Mouse (Mus musculus) common myeloid progenitor, adult 5-6 weeks (primary cell): ENCODE results near the gene Nsd1. TPM values are rescaled to one million over a fixed set of nuclear protein-coding genes. Genes with fewer than 3 reads are reported as not detected.

Experiments
- total RNA-seq: library from RNA; stranded (forward); fragments of 200-1000, 187-1606 nt; gene quantifications from 2 replicates; pipeline ENCODE4 v1.2.3, GENCODE M21; 2017

Gene Nsd1
- total RNA-seq, 1 experiment from 2014 or later: 124 TPM

Other genes starting within 250 kb of the Nsd1 start
- gene Hk3, start 188.4 kb upstream of the Nsd1 start, total RNA-seq: 42.4 and 54.0 TPM in 2 replicates
- 57.7 and 74.5 TPM in 2 replicates for gene Uimc1, start 109.5 kb upstream of the Nsd1 start, total RNA-seq
- gene Zfp346, start 104.5 kb upstream of the Nsd1 start, total RNA-seq: 13.2 and 14.7 TPM in 2 replicates
- gene Gm17617, start 76.2 kb upstream of the Nsd1 start, total RNA-seq: not detected in 2 replicates
- not detected in 2 replicates for gene Fgfr4, start 57.1 kb upstream of the Nsd1 start, total RNA-seq
- 83.2 and 93.3 TPM in 2 replicates for gene Prelid1, start 110.7 kb downstream of the Nsd1 start, total RNA-seq
- 22.3 and 31.5 TPM in 2 replicates for gene Rab24, start 112.2 kb downstream of the Nsd1 start, total RNA-seq
- 6.2 and 9.0 TPM in 2 replicates for gene Mxd3, start 120.0 kb downstream of the Nsd1 start, total RNA-seq
- 83.6 and 85.1 TPM in 2 replicates for gene Lman2, start 153.0 kb downstream of the Nsd1 start, total RNA-seq
- gene Rgs14, start 159.9 kb downstream of the Nsd1 start, total RNA-seq: 4.2 and 8.7 TPM in 2 replicates
- not detected in 2 replicates for gene Slc34a1, start 188.4 kb downstream of the Nsd1 start, total RNA-seq
- gene Pfn3, start 205.4 kb downstream of the Nsd1 start, total RNA-seq: not detected in 2 replicates
- not detected in 2 replicates for gene F12, start 217.0 kb downstream of the Nsd1 start, total RNA-seq
- gene Grk6, start 235.3 kb downstream of the Nsd1 start, total RNA-seq: 68.9 and 84.5 TPM in 2 replicates